Mouse (Mus musculus): ENCODE measurements at regions not wholly inside any gene's neighbourhood (a gene's known extent, or its start where the extent isn't known, plus 50 kb on each side); places are given as distances from the start of the nearest gene placed in this dataset.
A peak's percentile ranks its signal among the peaks of the same experiment; 100 is the strongest.

DNA sequence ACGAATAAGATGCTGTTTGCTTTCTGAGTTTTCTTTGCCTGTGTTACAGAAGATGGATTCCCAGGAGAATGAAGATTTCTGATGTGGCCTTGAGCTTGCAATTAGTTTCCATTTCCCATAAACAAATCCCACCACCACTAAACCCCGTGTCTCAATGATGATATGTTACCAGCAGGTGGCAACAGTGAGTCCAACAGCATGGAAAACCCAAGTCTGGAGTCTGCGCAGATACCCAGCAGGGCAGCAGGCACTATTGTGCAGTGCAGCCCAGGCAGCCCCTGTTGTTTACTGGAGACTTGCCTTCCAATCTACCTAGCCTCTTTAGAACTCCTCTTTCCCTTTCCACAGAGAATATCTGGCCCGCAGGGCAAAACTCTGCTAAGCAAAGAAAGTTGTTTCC lies 62.7 kb downstream of the Bmp2 start:
- TF ChIP-seq CTCF (IDR thresholded peaks at IDR 0.05): peak; percentile 57
- ATAC-seq: no peak
- DNase-seq (ENCODE audit: low read depth, low spot score): no peak
- CTCF ChIA-PET: interaction anchor here (0.8 to 1.1 kb wide), 2 partner anchors 11 to 16 kb away, joined by 3 read pairs; no protein-coding TSS in a partner anchor
- H3K27me3 ChIP-seq: peaks cover 25% of the 10 kb centered on the region
- in situ Hi-C loops (cut with MboI; ENCODE audit: low pct_unique_long_range_greater_than_20kb): loop anchor here (10.0 kb wide), 1 partner anchor 870 kb away; no protein-coding TSS in a partner anchor
- POLR2A ChIA-PET: no interaction called here

DNA sequence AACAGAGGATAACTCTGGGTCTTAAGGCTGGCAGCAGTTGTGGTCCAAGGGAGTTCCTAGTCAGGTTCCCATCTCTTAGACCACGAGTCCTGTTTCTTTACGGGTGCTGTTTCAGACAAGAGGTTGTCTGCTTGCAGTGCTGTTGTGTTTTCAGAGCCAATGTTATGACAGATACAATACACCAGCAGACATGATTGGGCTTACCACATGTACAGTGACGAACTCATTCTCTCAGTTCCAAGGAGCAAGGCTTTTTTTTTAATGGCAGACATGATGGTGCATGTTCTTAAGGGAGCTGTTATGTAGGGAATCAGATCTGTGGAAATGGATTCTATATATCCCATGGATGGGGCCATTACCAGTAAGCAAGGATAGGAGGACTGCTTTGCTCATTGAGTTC lies 63.3 kb downstream of the Bmp2 start:
- ChIA-PET CTCF (interaction anchor here (1.1 kb wide), 1 partner anchor 16 kb away, joined by 3 read pairs; no protein-coding TSS in a partner anchor), POLR2A (no interaction called here)
- H3K27me3 ChIP-seq: peaks cover 22% of the 10 kb centered on the region
- ATAC-seq (no peak), DNase-seq (ENCODE audit: low read depth, low spot score) (no peak)
- in situ Hi-C loops (cut with MboI; ENCODE audit: low pct_unique_long_range_greater_than_20kb): loop anchor here (10.0 kb wide), 1 partner anchor 870 kb away; no protein-coding TSS in a partner anchor
- TF ChIP-seq CTCF (IDR thresholded peaks at IDR 0.05): no peak

DNA sequence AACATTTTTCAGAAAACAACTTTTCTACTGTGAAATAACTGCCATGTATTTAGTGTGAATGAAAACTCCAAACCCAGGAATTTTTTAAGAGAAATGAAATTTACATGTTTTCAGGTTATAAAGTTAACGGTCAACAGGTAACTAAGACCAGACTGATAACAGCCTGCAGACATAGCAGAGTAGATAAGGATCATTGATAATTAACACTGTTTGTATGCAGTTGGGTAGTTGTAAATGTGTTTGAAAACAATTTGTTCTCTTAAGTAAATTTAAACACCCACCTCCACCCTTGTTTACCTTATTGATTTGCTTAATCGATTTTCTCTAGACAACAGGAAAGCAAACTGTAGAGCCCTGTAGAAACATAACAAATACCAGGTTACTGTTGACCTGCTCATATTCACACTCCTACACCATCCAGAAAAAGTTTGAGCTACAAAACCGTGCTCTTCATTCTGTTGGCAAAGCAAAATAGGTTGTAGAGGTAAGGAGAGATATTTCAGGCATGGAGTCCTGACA lies 65.4 kb downstream of the Bmp2 start:
- DNase-seq (ENCODE audit: low read depth, low spot score) (no peak), ATAC-seq (no peak)
- TF ChIP-seq CTCF (IDR thresholded peaks at IDR 0.05): no peak
- in situ Hi-C loops (cut with MboI; ENCODE audit: low pct_unique_long_range_greater_than_20kb): loop anchor here (10.0 kb wide), 1 partner anchor 867 kb away; no protein-coding TSS in a partner anchor
- ChIA-PET POLR2A (no interaction called here), CTCF (interaction anchor here (1.4 kb wide), 1 partner anchor 37 kb away, joined by 3 read pairs; no protein-coding TSS in a partner anchor)
- H3K27me3 ChIP-seq: peaks cover 25% of the 10 kb centered on the region

DNA sequence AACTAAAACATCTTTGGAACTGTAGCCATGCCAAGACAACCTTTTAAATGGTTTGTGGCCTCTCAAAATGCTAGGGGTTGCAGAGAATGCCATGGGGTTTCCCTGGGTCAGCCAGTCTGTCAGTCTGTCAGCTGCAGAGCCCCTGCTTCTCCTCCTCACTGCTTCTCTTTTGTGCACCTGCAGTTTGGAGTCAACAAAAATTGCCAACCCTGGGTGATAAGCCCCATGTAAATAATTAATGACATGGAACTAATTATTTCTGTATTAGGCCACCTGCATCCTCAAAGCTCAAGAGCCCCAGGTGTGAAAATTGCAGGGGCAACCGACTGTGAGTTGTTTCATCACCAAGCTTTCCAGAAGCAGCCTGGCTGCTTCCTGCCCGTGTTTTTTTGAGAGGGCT lies 70.6 kb downstream of the Bmp2 start:
- no peak for DNase-seq (ENCODE audit: low read depth, low spot score)
- ATAC-seq: no peak
- TF ChIP-seq CTCF (IDR thresholded peaks at IDR 0.05): no peak
- POLR2A ChIA-PET: no interaction called here
- in situ Hi-C loops (cut with MboI; ENCODE audit: low pct_unique_long_range_greater_than_20kb): no loop called here
- H3K27me3 ChIP-seq: peaks cover 34% of the 10 kb centered on the region
- CTCF ChIA-PET: no interaction called here

DNA sequence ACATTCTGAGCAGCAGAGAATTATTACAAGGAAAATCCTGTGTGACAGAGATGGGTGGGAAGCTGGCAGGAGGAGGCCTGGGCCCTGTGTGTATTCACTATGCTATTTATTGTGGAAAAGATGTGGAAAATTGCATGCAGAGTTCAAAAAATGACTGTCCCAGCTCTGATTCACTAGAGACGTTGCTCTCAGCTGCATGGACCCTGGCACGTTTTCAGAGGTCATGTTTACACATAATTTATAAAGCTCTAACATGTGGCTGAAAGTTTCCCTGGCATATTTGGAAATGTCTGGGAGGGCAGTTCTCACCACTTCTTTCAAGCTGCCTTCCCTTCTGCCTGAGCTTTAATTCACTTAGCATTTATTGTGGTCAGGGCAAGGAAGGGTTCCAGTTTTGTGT lies 73.6 kb downstream of the Bmp2 start:
- H3K27me3 ChIP-seq: peaks cover 28% of the 10 kb centered on the region
- in situ Hi-C loops (cut with MboI; ENCODE audit: low pct_unique_long_range_greater_than_20kb): no loop called here
- ChIA-PET POLR2A (no interaction called here), CTCF (no interaction called here)
- ATAC-seq (no peak), DNase-seq (ENCODE audit: low read depth, low spot score) (no peak)
- TF ChIP-seq CTCF (IDR thresholded peaks at IDR 0.05): no peak

DNA sequence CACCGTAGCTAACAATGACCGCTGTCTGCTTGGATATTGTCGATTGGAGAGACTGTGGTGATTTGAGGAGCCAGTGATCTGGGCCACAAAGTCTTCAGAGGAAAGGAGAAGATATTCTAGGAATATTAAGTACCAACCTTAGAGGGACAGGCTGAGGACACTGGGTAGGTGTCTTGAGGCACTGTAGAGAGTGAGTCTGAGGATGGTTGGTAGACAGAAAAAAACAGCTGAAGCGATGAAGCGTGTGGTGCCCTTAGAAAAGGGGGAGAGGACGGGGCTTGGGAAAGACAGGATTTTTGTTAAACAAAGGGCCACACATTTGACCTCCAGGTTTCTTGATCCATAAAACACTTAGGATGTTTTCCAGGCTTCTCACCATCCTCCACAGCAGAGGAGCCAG lies 76.9 kb downstream of the Bmp2 start:
- CTCF ChIA-PET: no interaction called here
- POLR2A ChIA-PET: interaction anchor here (0.6 kb wide), 1 partner anchor 91 kb away, joined by 5 read pairs; no protein-coding TSS in a partner anchor
- DNase-seq (ENCODE audit: low read depth, low spot score): no peak
- in situ Hi-C loops (cut with MboI; ENCODE audit: low pct_unique_long_range_greater_than_20kb): no loop called here
- no peak for TF ChIP-seq CTCF (IDR thresholded peaks at IDR 0.05)
- ATAC-seq: no peak
- H3K27me3 ChIP-seq: peaks cover 12% of the 10 kb centered on the region

DNA sequence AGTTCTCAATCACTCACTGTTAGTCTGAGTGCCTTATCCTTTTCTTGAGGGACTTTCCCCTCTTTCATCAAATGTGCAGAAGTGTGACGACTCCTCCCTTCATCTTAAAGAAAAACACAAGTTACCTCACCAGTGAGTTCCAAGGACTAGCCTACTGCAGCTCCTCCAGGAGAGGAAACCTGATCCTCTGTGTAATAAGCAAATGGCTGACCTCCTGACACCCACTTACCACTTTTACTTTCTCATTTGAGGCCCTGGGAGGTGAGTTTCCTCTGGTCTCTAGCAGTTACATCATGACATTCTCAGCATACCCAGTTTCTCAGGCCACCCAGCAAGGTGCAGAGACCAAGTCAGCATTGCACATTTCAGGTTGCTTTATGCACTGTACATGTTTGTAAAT lies 83.5 kb downstream of the Bmp2 start:
- TF ChIP-seq CTCF (IDR thresholded peaks at IDR 0.05): no peak
- ATAC-seq: peak; percentile 87
- ChIA-PET POLR2A (no interaction called here), CTCF (no interaction called here)
- in situ Hi-C loops (cut with MboI; ENCODE audit: low pct_unique_long_range_greater_than_20kb): no loop called here
- DNase-seq (ENCODE audit: low read depth, low spot score): peak; percentile 19
- peaks cover 9% of the 10 kb centered on the region for H3K27me3 ChIP-seq

DNA sequence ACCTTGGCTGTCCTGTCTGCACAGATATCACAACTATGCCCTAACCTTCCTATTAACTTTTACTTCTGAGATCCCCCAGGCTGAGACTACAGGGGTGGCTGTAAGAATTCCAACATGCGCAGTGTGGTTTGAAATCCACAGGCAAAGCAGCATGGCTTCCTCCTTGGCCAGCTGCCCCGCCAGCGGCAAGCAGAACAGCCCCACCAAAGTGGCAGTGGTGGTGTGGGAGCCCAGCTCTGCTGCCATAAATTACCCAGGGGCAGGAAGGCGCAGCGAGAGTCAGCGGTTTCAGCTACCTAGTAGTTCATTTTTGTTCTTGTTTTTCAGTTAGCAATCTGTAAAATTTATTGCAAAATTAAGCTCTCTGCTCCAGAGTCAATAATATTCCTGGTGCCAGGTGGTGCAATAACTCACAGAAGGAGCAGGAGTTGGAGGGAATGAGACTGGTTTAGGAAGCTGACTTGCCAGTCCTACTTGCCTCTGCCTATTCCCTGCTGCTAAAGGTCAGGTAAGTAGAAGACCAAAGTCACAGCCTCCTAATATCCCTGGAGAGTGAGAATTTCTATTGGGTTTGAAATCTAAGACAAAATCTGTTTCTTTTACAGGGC lies 98.0 kb downstream of the Bmp2 start:
- peaks cover 16% of the 10 kb centered on the region for H3K27me3 ChIP-seq
- no peak for TF ChIP-seq CTCF (IDR thresholded peaks at IDR 0.05)
- CTCF ChIA-PET: no interaction called here
- ATAC-seq (no peak), DNase-seq (ENCODE audit: low read depth, low spot score) (no peak)
- in situ Hi-C loops (cut with MboI; ENCODE audit: low pct_unique_long_range_greater_than_20kb): no loop called here
- POLR2A ChIA-PET: no interaction called here

DNA sequence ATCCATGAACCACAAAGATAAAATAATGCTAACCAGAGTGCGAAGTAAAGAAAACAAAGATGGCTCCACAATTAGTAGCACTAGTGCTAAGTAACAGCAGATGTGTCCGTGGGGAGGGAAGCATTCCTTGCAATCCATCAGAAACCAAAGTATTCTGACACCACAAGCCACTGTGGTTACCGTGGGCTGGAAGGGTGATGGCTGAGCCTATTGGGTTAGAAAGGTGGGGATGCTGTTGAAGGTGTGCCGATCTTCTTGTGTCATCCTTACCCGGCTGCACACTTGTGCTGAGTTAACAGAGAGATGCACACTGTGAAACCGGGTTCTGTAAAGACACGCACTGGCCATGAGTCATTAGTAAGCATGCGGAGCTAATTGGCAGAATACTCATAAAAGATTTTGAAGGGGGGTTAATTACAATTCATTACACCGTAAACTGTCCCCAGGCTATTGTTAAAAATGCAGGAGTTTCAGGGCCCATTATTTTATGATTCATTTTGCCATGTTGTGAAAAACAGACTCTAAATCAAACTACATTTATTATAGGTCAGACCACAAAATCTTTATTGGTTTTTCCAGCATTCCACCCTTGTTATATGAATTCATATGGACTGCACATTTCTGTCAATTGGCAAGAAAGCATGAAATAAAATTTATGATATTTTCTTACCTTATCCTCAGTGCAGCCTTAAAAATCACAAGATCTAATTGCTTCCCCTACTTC lies 114.5 kb downstream of the Bmp2 start:
- in situ Hi-C loops (cut with MboI; ENCODE audit: low pct_unique_long_range_greater_than_20kb): no loop called here
- ChIA-PET CTCF (no interaction called here), POLR2A (no interaction called here)
- TF ChIP-seq CTCF (IDR thresholded peaks at IDR 0.05): no peak
- H3K27me3 ChIP-seq: peaks cover 11% of the 10 kb centered on the region
- ATAC-seq (no peak), DNase-seq (ENCODE audit: low read depth, low spot score) (no peak)

DNA sequence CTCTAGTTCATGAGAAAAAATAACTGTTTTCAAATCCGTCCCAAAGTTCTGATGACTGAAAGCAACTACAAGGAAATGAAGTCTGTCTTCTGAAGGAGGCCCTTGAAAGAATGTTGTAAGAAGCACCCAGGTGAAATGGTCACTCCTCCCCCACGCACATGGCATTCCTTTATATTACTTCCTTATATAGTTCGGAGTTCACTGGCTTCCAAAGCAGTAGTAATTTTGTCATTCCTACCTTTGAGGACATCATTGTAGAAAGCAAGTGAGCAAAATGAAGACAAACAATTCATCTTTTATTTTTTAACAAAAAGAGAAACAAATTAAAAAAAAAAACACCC lies 115.1 kb downstream of the Bmp2 start:
- DNase-seq (ENCODE audit: low read depth, low spot score) (no peak), ATAC-seq (no peak)
- H3K27me3 ChIP-seq: peaks cover 10% of the 10 kb centered on the region
- no peak for TF ChIP-seq CTCF (IDR thresholded peaks at IDR 0.05)
- CTCF ChIA-PET: no interaction called here
- POLR2A ChIA-PET: no interaction called here
- in situ Hi-C loops (cut with MboI; ENCODE audit: low pct_unique_long_range_greater_than_20kb): no loop called here

DNA sequence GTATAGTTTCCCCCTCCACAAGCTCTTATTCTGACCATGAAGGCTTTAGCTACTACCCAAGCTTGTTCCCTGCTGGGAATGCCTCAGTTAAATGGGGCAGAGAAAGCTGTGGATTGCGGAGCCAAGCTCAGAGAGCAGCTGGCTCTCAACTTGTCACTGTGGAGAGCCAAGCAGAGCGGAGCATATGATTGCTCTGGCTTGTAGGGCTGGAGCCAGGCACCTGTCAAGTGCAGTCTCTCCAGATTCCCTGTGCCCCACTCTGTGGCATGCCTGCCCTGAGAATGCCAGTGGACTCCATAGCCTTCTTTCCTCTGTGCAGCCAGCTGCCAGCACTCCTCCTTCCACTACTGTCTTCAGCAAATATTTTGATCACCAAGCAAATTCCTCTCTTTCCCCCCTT lies 117.9 kb downstream of the Bmp2 start:
- in situ Hi-C loops (cut with MboI; ENCODE audit: low pct_unique_long_range_greater_than_20kb): no loop called here
- no peak for ATAC-seq
- TF ChIP-seq CTCF (IDR thresholded peaks at IDR 0.05): no peak

More for the DNA sequence above, 117.9 kb downstream of the Bmp2 start:
- POLR2A ChIA-PET: no interaction called here
- CTCF ChIA-PET: no interaction called here
- peaks cover 2% of the 10 kb centered on the region for H3K27me3 ChIP-seq
- no peak for DNase-seq (ENCODE audit: low read depth, low spot score)
